Mouse (Mus musculus) spleen, postnatal 10 days (tissue): ENCODE measurements at regions not wholly inside any gene's neighbourhood (a gene's known extent, or its start where the extent isn't known, plus 50 kb on each side); places are given as distances from the start of the nearest gene placed in this dataset.
A peak's percentile ranks its signal among the peaks of the same experiment; 100 is the strongest.

Experiments
- DNase-seq, 2 experiments: peaks; one replicate each; pipeline ENCODE4 v3.0.0; 2021 to 2022; ENCODE audit warnings: low spot score in 2 of 2

GRCm38 (mm10) chr6:81323690-81324089 lies 599.8 kb upstream of the Gcfc2 start:
- no peak for DNase-seq

GRCm38 (mm10) chr6:81363969-81364529 lies 559.4 kb upstream of the Gcfc2 start:
- DNase-seq, result no peak

GRCm38 (mm10) chr6:81388484-81388883 lies 535.0 kb upstream of the Gcfc2 start:
- no peak for DNase-seq

- no peak for DNase-seq
These were observed 520.3 kb upstream of the Gcfc2 start for GRCm38 (mm10) chr6:81403122-81403521.

GRCm38 (mm10) chr6:81413611-81414010 lies 509.9 kb upstream of the Gcfc2 start:
- DNase-seq, result no peak

- DNase-seq, result no peak
These were observed 488.7 kb upstream of the Gcfc2 start for GRCm38 (mm10) chr6:81434745-81435144.

- DNase-seq, result no peak
These were observed 484.3 kb upstream of the Gcfc2 start for GRCm38 (mm10) chr6:81438951-81439722.

- DNase-seq, result no peak
These were observed 482.1 kb upstream of the Gcfc2 start for GRCm38 (mm10) chr6:81441396-81441795.

GRCm38 (mm10) chr6:81446019-81446800 lies 477.3 kb upstream of the Gcfc2 start:
- no peak for DNase-seq

- DNase-seq, result peak in 1 of 2 experiments; percentile 12
These were observed 475.8 kb upstream of the Gcfc2 start for GRCm38 (mm10) chr6:81447701-81448100.

GRCm38 (mm10) chr6:81448366-81448765 lies 475.1 kb upstream of the Gcfc2 start:
- DNase-seq, result no peak

GRCm38 (mm10) chr6:81461095-81461494 lies 462.4 kb upstream of the Gcfc2 start:
- DNase-seq, result no peak

- no peak for DNase-seq
These were observed 459.0 kb upstream of the Gcfc2 start for GRCm38 (mm10) chr6:81464442-81464841.

- DNase-seq, result no peak
These were observed 456.9 kb upstream of the Gcfc2 start for GRCm38 (mm10) chr6:81466536-81466935.

GRCm38 (mm10) chr6:81471340-81471955 lies 452.0 kb upstream of the Gcfc2 start:
- no peak for DNase-seq

- DNase-seq, result no peak
These were observed 451.0 kb upstream of the Gcfc2 start for GRCm38 (mm10) chr6:81472506-81472905.

- DNase-seq, result no peak
These were observed 448.7 kb upstream of the Gcfc2 start for GRCm38 (mm10) chr6:81474786-81475185.

- DNase-seq, result no peak
These were observed 436.5 kb upstream of the Gcfc2 start for GRCm38 (mm10) chr6:81487006-81487405.

GRCm38 (mm10) chr6:81496239-81496638 lies 427.2 kb upstream of the Gcfc2 start:
- no peak for DNase-seq

GRCm38 (mm10) chr6:81517185-81517584 lies 406.3 kb upstream of the Gcfc2 start:
- no peak for DNase-seq

- no peak for DNase-seq
These were observed 361.2 kb upstream of the Gcfc2 start for GRCm38 (mm10) chr6:81562260-81562659.

- no peak for DNase-seq
These were observed 360.3 kb upstream of the Gcfc2 start for GRCm38 (mm10) chr6:81563192-81563591.
